Comparison of ENCODE assay signal across 8 mouse cellular contexts in genomic region chr16:90220892-90221431, GRCm38 (mm10). TPM values are rescaled to one million over a fixed set of nuclear protein-coding genes. Genes with fewer than 3 reads are reported as not detected.
A peak's percentile ranks its signal among the peaks of the same experiment; 100 is the strongest.
DNase-seq lines count a peak whose midpoint lies in the region; ATAC-seq lines count a peak whose summit lies in the region.

No protein-coding gene starts in this region.

- H3K9ac ChIP-seq in midbrain, embryonic 12.5 days (replicated peaks): peak overlapping the region; percentile 91

- peak overlapping the region; percentile 86 for H3K4me3 ChIP-seq in brown adipose tissue, adult 24 weeks (ENCODE audit: insufficient read depth, low read depth, low read length)
- peak overlapping the region; percentile 91 for H3K4me3 ChIP-seq in heart, embryonic 10.5 days
- peak overlapping the region; percentile 82 for H3K4me3 ChIP-seq in midbrain, embryonic 12.5 days

- under 1% methylated on average over 48 of the region's 52 CpGs for WGBS in heart, embryonic 10.5 days
- under 1% methylated on average over 51 of the region's 52 CpGs for WGBS in midbrain, embryonic 12.5 days

- H3K4me1 ChIP-seq in brown adipose tissue, adult 24 weeks (ENCODE audit: control insufficient read depth, insufficient read depth, insufficient read length, low read length): peaks cover 10% of the 10 kb centered on the region
- peaks cover 24% of the 10 kb centered on the region for H3K4me1 ChIP-seq in heart, embryonic 10.5 days
- peaks cover 19% of the 10 kb centered on the region for H3K4me1 ChIP-seq in midbrain, embryonic 12.5 days

- H3K9me3 ChIP-seq in heart, embryonic 10.5 days: no peaks in the 10 kb centered on the region
- H3K9me3 ChIP-seq in midbrain, embryonic 12.5 days: no peaks in the 10 kb centered on the region

- H3K36me3 ChIP-seq in heart, embryonic 10.5 days: peaks cover 28% of the 10 kb centered on the region
- H3K36me3 ChIP-seq in midbrain, embryonic 12.5 days: peaks cover 28% of the 10 kb centered on the region

- H3K27me3 ChIP-seq in heart, embryonic 10.5 days (ENCODE audit: insufficient read depth, poor library complexity, severe bottlenecking): no peaks in the 10 kb centered on the region
- peaks cover 3% of the 10 kb centered on the region; the same call in 1 of the 2 replicates for H3K27me3 ChIP-seq in midbrain, embryonic 12.5 days

- peak; percentile 16 to 64 for DNase-seq in gastrocnemius, postnatal 36 days
- DNase-seq in gastrocnemius, postnatal 10 days: no peak
- DNase-seq in heart, embryonic 10.5 days (ENCODE audit: low spot score): no peak
- DNase-seq in left cerebral cortex, postnatal 25 days (ENCODE audit: low spot score in 2 of 2): peak; percentile 35 to 64
- no peak for DNase-seq in spleen, adult 12 weeks (ENCODE audit: low spot score)

- H3K4me2 ChIP-seq in midbrain, embryonic 12.5 days (replicated peaks): peak overlapping the region; percentile 59

- H3K27ac ChIP-seq in brown adipose tissue, adult 24 weeks (replicated peaks; ENCODE audit: low read depth, low read length): peak overlapping the region; percentile 81
- H3K27ac ChIP-seq in heart, embryonic 10.5 days: peak overlapping the region; percentile 97
- peak overlapping the region; percentile 89 for H3K27ac ChIP-seq in midbrain, embryonic 12.5 days (replicated peaks)

- peak; percentile 52 for ATAC-seq in CD4-positive, CD25-positive, alpha-beta regulatory T cell, adult 4 months
- ATAC-seq in midbrain, embryonic 12.5 days (ENCODE audit: low FRiP score, low read depth): peak; percentile 83

- intact Hi-C loops in gastrocnemius, postnatal 36 days (cut with DNase I): loop anchor here (10.0 kb wide), 1 partner anchor 54 kb away; no protein-coding TSS in a partner anchor
- intact Hi-C loops in left cerebral cortex, postnatal 25 days (cut with DNase I): no loop called here

RNA-seq across cellular contexts. Expression of gene Sod1, which starts 0.4 kb away (rescaled TPM):
- total RNA-seq in gastrocnemius, postnatal 36 days (2021): 100 to 1,000 TPM; 269 to 291 TPM
- 100 to 1,000 TPM; 299 to 300 TPM for total RNA-seq in gastrocnemius, postnatal 10 days (2021)
- 1,000 to 10,000 TPM; 1,036 to 1,092 TPM for polyA plus RNA-seq in CD4-positive, CD25-positive, alpha-beta regulatory T cell, adult 4 months (2017; shearing (Covaris generic))
- polyA plus RNA-seq in brown adipose tissue, adult 24 weeks (2012; ENCODE audit: insufficient read depth, insufficient read length, missing spikeins): 1,524 and 1,552 TPM in 2 replicates
- 1,054 and 1,279 TPM in 2 replicates for polyA plus RNA-seq in heart, embryonic 10.5 days (2016; fragmentation: Nextera tagmentation; extraction: Ambion mirVana)
- 100 to 1,000 TPM; 389 to 390 TPM for total RNA-seq in left cerebral cortex, postnatal 25 days (2021)
- 759 and 804 TPM in 2 replicates for polyA plus RNA-seq in midbrain, embryonic 12.5 days (2016; fragmentation: Nextera tagmentation; extraction: Ambion mirVana)

Comparison
In these comparisons a context has a peak if more than half of its experiments do, and no peak if none do; other contexts are left out.
1. DNase-seq: peak in gastrocnemius, postnatal 36 days (2 of 2) and left cerebral cortex, postnatal 25 days (2 of 2); none in gastrocnemius, postnatal 10 days (single experiment), heart, embryonic 10.5 days (single experiment) and spleen, adult 12 weeks (single experiment).
2. Peak in every context shown above with its lines, with median percentiles within 50 percentile points of each other: H3K27ac ChIP-seq and H3K4me3 ChIP-seq.